Mouse (Mus musculus) intestine, embryonic 16.5 days (tissue): ENCODE data around the gene Cpvl. TPM values are rescaled to one million over a fixed set of nuclear protein-coding genes. Genes with fewer than 3 reads are reported as not detected.

Source experiments
- ATAC-seq: fragments of 200-750 bp; cut with Nextera tagmentation; 2 replicates; pipeline ENCODE4 v1.8.0; 2017; ENCODE audit warnings: moderate TSS enrichment, moderate library complexity
- H3K27ac ChIP-seq: fragments of 300-500 bp; sonication (generic); 2 replicates; pipeline ENCODE4 v1.5.1; 2014; ENCODE audit warnings: mild to moderate bottlenecking, low read length
- H3K27me3 ChIP-seq: fragments of 300-500 bp; sonication (generic); replicated peaks from 2 replicates; pipeline ENCODE4 v1.6.1; 2014; ENCODE audit warnings: low read length, control low read depth, mixed read lengths; ENCODE audit not compliant: control insufficient read depth, insufficient read depth
- H3K36me3 ChIP-seq: fragments of 300-500 bp; sonication (generic); 2 replicates; pipeline ENCODE4 v1.6.1; 2014; ENCODE audit warnings: low read length, control low read depth; ENCODE audit not compliant: control insufficient read depth, insufficient read depth
- H3K4me1 ChIP-seq: fragments of 300-500 bp; sonication (generic); 2 replicates; pipeline ENCODE4 v1.6.1; 2014; ENCODE audit warnings: low read length, control low read depth, mixed read lengths; ENCODE audit not compliant: control insufficient read depth, insufficient read depth
- H3K4me2 ChIP-seq: fragments of 300-500 bp; sonication (generic); 2 replicates; pipeline ENCODE4 v1.6.1; 2014; ENCODE audit warnings: low read depth, low read length, control low read depth
- H3K4me3 ChIP-seq: fragments of 300-500 bp; sonication (generic); 2 replicates; pipeline ENCODE4 v1.5.1; 2014; ENCODE audit warnings: mild to moderate bottlenecking, low read length
- H3K9ac ChIP-seq: fragments of 300-500 bp; sonication (generic); 2 replicates; pipeline ENCODE4 v1.6.1; 2014; ENCODE audit warnings: low read depth, low read length
- H3K9me3 ChIP-seq: fragments of 300-500 bp; sonication (generic); 2 replicates; pipeline ENCODE4 v1.6.1; 2016; ENCODE audit warnings: low read length, control low read depth; ENCODE audit not compliant: control insufficient read depth
- WGBS: fragments of 180-500 bp; shearing (Covaris S2); extraction: QIAGEN DNeasy Blood & Tissue Kit; methylation state at CpG from one replicate; pipeline ENCODE4 v1.1.7; 2014; 5-methylcytosine and 5-hydroxymethylcytosine counted together
- polyA plus RNA-seq: library from polyadenylated mRNA; unstranded; fragments of >200 nt; fragmentation: Nextera tagmentation; extraction: Ambion mirVana; gene quantifications from 2 replicates; pipeline ENCODE4 v1.2.1, GENCODE M21; 2015

Cpvl gene
- polyA plus RNA-seq, 1 experiment from 2014 or later = 0.34 TPM

DNA sequence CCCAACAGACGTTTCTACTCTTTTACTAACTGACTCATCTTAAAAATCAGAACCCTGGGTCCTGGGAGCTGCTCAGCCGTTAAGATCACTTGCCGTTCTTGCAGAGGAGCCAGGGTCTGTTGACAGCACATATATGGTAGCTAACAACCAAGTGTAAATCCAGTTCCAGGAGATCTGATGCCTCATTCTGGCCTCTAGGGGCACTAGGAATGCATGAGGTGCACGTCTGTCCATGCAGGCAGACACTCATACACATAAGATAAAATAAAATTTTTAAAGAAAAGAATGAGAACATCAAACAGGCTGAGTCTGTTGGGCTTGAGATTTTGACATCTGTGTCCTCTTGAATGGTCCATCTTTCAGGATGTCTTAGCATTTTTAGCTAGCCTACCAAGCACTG is 48.6 kb downstream of the Cpvl start:
- Histone ChIP-seq H3K27me3 (no peaks in the 10 kb centered on the region), H3K4me2 (no peak overlapping the region), H3K4me1 (no peaks in the 10 kb centered on the region), H3K9me3 (no peaks in the 10 kb centered on the region), H3K4me3 (no peak overlapping the region), H3K36me3 (no peaks in the 10 kb centered on the region), H3K27ac (no peak overlapping the region), H3K9ac (no peak overlapping the region)
- ATAC-seq = no peak
- 65% methylated on average over 4 of the region's 4 CpGs for WGBS

GRCm38 (mm10) chr6:53926197-53926596 is 52.3 kb downstream of the Cpvl start:
- no peak overlapping the region for H3K27ac ChIP-seq
- H3K27me3 ChIP-seq = no peaks in the 10 kb centered on the region
- no peaks in the 10 kb centered on the region for H3K4me1 ChIP-seq
- H3K36me3 ChIP-seq = no peaks in the 10 kb centered on the region
- H3K9ac ChIP-seq = no peak overlapping the region
- H3K4me3 ChIP-seq = no peak overlapping the region
- 91% methylated on average over 2 of the region's 2 CpGs for WGBS
- ATAC-seq = no peak
- H3K9me3 ChIP-seq = no peaks in the 10 kb centered on the region
- no peak overlapping the region for H3K4me2 ChIP-seq

DNA sequence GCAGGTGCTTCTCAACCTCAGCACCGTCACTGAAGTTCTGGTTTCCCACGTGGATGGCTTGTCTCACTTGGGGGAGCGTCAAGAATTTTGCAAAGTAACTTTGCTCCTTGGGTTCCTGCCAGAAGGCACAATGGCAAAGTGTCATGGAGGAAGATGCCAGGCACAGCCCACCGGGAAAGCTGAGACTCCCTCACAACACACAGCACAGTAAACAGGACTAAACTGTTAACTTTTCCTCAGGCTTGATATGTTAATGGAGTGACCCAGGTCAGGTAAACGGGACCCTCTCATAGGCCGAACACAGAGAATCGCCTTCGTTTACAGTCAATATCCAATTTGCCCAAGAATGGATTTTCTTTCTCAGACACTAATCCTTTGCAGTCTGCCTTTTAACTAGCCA is 53.3 kb downstream of the Cpvl start:
- Histone ChIP-seq H3K27me3 (no peaks in the 10 kb centered on the region), H3K4me1 (no peaks in the 10 kb centered on the region), H3K27ac (no peak overlapping the region), H3K9me3 (no peaks in the 10 kb centered on the region), H3K9ac (no peak overlapping the region), H3K36me3 (no peaks in the 10 kb centered on the region), H3K4me3 (no peak overlapping the region), H3K4me2 (no peak overlapping the region)
- 68% methylated on average over 8 of the region's 8 CpGs for WGBS
- ATAC-seq = no peak

DNA sequence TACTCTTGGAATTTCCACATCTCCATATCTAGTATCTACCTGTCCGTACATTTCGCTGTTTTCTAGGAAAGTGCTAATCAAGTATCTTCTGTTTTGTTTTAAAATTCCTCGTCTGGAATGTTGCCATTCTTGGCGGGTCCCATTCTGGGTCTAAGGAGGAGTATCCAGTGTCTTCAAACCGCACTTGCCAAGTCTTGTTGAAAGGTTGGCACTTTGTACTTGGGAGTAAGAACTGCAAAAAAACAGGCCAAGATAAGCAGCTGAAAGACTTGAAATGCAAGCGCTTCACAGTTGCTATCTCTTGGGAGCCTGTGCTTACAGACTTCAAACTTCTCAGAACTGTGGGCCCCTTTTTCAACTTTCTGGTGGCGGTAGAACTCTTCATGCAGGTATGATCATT is 58.4 kb downstream of the Cpvl start:
- ATAC-seq = no peak
- Histone ChIP-seq H3K4me1 (no peaks in the 10 kb centered on the region), H3K4me3 (no peak overlapping the region), H3K36me3 (no peaks in the 10 kb centered on the region), H3K9me3 (no peaks in the 10 kb centered on the region), H3K4me2 (no peak overlapping the region), H3K9ac (no peak overlapping the region), H3K27me3 (no peaks in the 10 kb centered on the region), H3K27ac (no peak overlapping the region)
- 82% methylated on average over 7 of the region's 7 CpGs for WGBS

- Histone ChIP-seq H3K9me3 (no peaks in the 10 kb centered on the region), H3K27me3 (no peaks in the 10 kb centered on the region), H3K27ac (no peak overlapping the region), H3K4me3 (no peak overlapping the region), H3K36me3 (no peaks in the 10 kb centered on the region), H3K4me1 (no peaks in the 10 kb centered on the region), H3K4me2 (no peak overlapping the region), H3K9ac (no peak overlapping the region)
- 91% methylated on average over 6 of the region's 6 CpGs for WGBS
- ATAC-seq = no peak
These were observed 61.4 kb downstream of the Cpvl start for GRCm38 (mm10) chr6:53917026-53917558.

- no peaks in the 10 kb centered on the region for H3K27me3 ChIP-seq
- no peak for ATAC-seq
- H3K4me3 ChIP-seq = no peak overlapping the region
- no peaks in the 10 kb centered on the region for H3K4me1 ChIP-seq
- WGBS = 93% methylated on average over 3 of the region's 3 CpGs
- no peak overlapping the region for H3K4me2 ChIP-seq
- H3K9ac ChIP-seq = no peak overlapping the region
- H3K27ac ChIP-seq = no peak overlapping the region
- no peaks in the 10 kb centered on the region for H3K36me3 ChIP-seq
- no peaks in the 10 kb centered on the region for H3K9me3 ChIP-seq
These were observed 63.1 kb downstream of the Cpvl start for GRCm38 (mm10) chr6:53915347-53915746.

DNA sequence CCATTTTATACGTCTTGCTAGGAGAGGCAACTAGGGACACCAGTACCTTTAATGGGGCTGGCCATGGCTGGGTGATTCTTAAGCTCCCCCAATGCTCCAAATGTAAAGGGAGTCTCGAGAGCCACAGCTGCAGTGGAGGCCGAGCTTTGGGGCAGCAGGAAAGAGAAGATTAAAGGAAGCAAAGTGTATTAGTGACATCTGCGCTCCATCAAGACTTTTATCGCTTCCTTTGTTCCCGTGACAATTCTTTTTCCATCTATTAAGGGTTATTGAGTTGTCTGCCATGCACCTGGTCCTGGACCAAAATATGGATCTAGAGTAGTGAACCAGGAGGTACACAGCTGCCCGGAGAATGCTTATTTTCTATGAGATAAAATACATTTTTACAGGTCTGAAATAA is 65.3 kb downstream of the Cpvl start:
- Histone ChIP-seq H3K36me3 (no peaks in the 10 kb centered on the region), H3K9ac (no peak overlapping the region), H3K4me1 (no peaks in the 10 kb centered on the region), H3K27me3 (no peaks in the 10 kb centered on the region), H3K4me3 (no peak overlapping the region), H3K4me2 (no peak overlapping the region), H3K9me3 (no peaks in the 10 kb centered on the region), H3K27ac (no peak overlapping the region)
- whole genome bisulfite sequencing = 50% methylated on average over 7 of the region's 7 CpGs
- no peak for ATAC-seq

GRCm38 (mm10) chr6:53912112-53912782 is 66.2 kb downstream of the Cpvl start:
- Histone ChIP-seq H3K9ac (no peak overlapping the region), H3K36me3 (no peaks in the 10 kb centered on the region), H3K4me3 (no peak overlapping the region), H3K4me2 (no peak overlapping the region), H3K27me3 (no peaks in the 10 kb centered on the region), H3K4me1 (no peaks in the 10 kb centered on the region), H3K27ac (no peak overlapping the region), H3K9me3 (no peaks in the 10 kb centered on the region)
- ATAC-seq = no peak
- WGBS = 53% methylated on average over 6 of the region's 6 CpGs

- 38% methylated on average over 3 of the region's 3 CpGs for WGBS
- Histone ChIP-seq H3K27ac (no peak overlapping the region), H3K4me3 (no peak overlapping the region), H3K4me2 (no peak overlapping the region), H3K36me3 (no peaks in the 10 kb centered on the region), H3K27me3 (no peaks in the 10 kb centered on the region), H3K9ac (no peak overlapping the region), H3K9me3 (no peaks in the 10 kb centered on the region), H3K4me1 (peaks cover 19% of the 10 kb centered on the region)
- no peak for ATAC-seq
These were observed 68.5 kb downstream of the Cpvl start for GRCm38 (mm10) chr6:53909986-53910385.

- Histone ChIP-seq H3K4me3 (no peak overlapping the region), H3K4me2 (no peak overlapping the region), H3K27ac (no peak overlapping the region), H3K9me3 (no peaks in the 10 kb centered on the region), H3K36me3 (no peaks in the 10 kb centered on the region), H3K9ac (no peak overlapping the region), H3K4me1 (peaks cover 21% of the 10 kb centered on the region), H3K27me3 (no peaks in the 10 kb centered on the region)
- no peak for ATAC-seq
- 46% methylated on average over 3 of the region's 5 CpGs for WGBS
These were observed 69.0 kb downstream of the Cpvl start for GRCm38 (mm10) chr6:53909446-53909845.
